Mouse (Mus musculus): ENCODE results near the gene Pdcd7. TPM values are rescaled to one million over a fixed set of nuclear protein-coding genes. Genes with fewer than 3 reads are reported as not detected.
A peak's percentile ranks its signal among the peaks of the same experiment; 100 is the strongest.

Gene Pdcd7
- 8.2 and 8.7 TPM in 2 replicates for polyA plus RNA-seq (2015; fragmentation: Nextera tagmentation; extraction: Ambion mirVana)

DNA sequence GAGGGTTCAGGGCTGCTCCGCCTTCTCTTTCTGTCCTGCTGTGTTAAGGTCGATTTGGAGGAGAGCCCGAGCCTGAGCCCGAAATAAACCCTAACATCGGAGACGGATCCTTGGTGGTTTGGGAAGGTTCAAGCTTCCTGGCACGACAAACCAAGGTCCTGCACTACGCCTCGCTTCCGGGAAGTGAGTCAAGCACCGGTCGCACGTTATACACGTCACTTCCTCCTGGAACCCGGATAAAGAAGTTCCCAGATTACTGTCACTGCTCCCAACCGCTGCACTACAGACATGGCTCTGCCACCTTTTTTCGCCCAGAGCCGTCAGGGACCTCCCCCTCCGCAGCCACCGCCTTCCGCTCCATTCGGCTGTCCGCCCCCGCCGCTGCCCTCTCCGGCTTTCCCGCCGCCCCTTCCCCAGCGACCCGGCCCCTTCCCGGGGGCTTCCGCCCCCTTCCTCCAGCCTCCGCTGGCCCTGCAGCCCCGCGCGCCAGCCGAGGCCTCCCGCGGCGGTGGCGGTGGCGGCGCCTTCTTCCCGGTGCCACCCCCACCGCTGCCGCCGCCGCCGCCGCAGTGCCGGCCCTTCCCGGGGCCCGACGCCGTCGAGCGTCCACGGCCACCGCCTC is at the start of gene Pdcd7:
Gene Pdcd7, plus strand, starts transcription at position 251 of the 622 bp plus-strand sequence.
- peak; percentile 98 for ATAC-seq (ENCODE audit: low FRiP score)
- Histone ChIP-seq H3K27me3 (0 out of 2 replicates have a peak, but pooled peaks cover 7% of the 10 kb centered on the region), H3K36me3 (no peaks in the 10 kb centered on the region), H3K4me2 (peak within 1 kb of the TSS; percentile 93), H3K27ac (peak within 1 kb of the TSS; percentile 97), H3K4me1 (replicated peaks) (peaks cover 30% of the 10 kb centered on the region), H3K9ac (peak within 1 kb of the TSS; percentile 99), H3K4me3 (peak within 1 kb of the TSS; percentile 100), H3K9me3 (no peaks in the 10 kb centered on the region)
- WGBS: 2% methylated on average over 47 of the region's 59 CpGs

DNA sequence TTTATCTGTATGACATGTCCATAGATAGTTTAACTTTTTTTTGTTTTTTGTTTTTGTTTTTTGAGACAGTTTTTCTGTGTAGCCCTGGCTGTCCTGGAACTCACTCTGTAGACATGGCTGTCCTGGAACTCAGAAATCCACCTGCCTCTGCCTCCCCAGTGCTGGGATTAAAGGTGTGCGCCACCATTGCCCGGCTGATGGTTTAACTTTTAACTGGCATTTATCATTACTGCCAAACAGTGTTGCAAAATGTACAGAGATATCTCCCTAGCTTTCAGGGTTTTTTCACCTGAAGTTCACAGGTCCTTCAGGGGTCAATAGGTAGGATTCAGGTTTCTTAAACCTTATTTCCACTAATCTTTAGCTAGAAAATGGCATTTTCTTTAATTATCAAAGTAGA is 48.8 kb upstream of the Pdcd7 start:
- no peaks in the 10 kb centered on the region for H3K27me3 ChIP-seq
- no peaks in the 10 kb centered on the region for H3K9me3 ChIP-seq
- H3K9ac ChIP-seq: no peak overlapping the region
- ATAC-seq (ENCODE audit: low FRiP score): no peak
- no peak overlapping the region for H3K27ac ChIP-seq
- H3K36me3 ChIP-seq: peaks cover 29% of the 10 kb centered on the region
- no peak overlapping the region for H3K4me3 ChIP-seq
- peaks cover 25% of the 10 kb centered on the region for H3K4me1 ChIP-seq (replicated peaks)
- no peak overlapping the region for H3K4me2 ChIP-seq
- WGBS: 97% methylated on average over 2 of the region's 2 CpGs

DNA sequence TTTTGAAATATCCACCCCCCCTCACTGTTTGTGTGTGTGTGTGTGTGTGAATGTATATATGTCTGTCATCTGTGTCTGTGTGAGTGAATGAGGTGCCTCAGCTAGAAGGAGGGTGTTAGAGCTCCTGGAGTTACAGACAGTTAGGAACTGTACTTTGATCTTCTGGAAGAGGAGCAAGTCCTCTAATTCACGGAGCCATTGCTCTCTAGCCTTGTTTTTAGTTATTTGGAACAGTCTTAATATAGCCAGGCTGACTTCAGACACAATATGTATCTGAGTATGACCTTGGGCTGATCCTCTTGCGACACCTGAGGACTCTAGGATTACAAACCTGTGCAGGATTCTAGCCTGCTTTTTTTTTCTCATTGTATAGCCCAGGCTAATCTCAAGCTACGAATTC is 47.1 kb upstream of the Pdcd7 start:
- Histone ChIP-seq H3K4me1 (replicated peaks) (peaks cover 18% of the 10 kb centered on the region), H3K36me3 (peaks cover 45% of the 10 kb centered on the region), H3K9me3 (no peaks in the 10 kb centered on the region), H3K27ac (no peak overlapping the region), H3K27me3 (no peaks in the 10 kb centered on the region), H3K9ac (no peak overlapping the region), H3K4me2 (no peak overlapping the region), H3K4me3 (no peak overlapping the region)
- WGBS: 81% methylated on average over 3 of the region's 3 CpGs
- no peak for ATAC-seq (ENCODE audit: low FRiP score)

DNA sequence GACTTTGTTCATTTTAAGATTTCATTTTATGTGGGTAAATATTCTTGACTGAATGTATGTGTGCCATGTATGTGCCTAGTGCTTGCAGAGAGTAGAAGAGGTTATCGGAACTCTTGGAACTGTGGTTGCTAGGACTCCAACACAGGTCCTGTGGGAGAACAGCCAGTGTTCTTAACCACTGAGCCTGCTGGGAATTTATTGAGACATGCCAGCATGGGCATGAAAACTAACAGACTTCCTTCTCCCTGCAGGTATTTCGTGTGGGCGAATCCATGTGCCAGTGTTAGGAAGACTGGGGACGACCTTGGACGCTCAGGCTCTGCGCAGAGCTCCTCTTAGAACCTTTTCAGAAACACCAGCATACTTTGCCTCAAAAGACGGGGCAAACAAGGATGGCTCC is 46.3 kb upstream of the Pdcd7 start:
- no peaks in the 10 kb centered on the region for H3K27me3 ChIP-seq
- no peak overlapping the region for H3K9ac ChIP-seq
- WGBS: 97% methylated on average over 7 of the region's 7 CpGs
- H3K4me1 ChIP-seq (replicated peaks): peaks cover 18% of the 10 kb centered on the region
- ATAC-seq (ENCODE audit: low FRiP score): no peak
- H3K36me3 ChIP-seq: peaks cover 52% of the 10 kb centered on the region
- no peak overlapping the region for H3K4me2 ChIP-seq
- H3K27ac ChIP-seq: no peak overlapping the region
- no peak overlapping the region for H3K4me3 ChIP-seq
- H3K9me3 ChIP-seq: no peaks in the 10 kb centered on the region

DNA sequence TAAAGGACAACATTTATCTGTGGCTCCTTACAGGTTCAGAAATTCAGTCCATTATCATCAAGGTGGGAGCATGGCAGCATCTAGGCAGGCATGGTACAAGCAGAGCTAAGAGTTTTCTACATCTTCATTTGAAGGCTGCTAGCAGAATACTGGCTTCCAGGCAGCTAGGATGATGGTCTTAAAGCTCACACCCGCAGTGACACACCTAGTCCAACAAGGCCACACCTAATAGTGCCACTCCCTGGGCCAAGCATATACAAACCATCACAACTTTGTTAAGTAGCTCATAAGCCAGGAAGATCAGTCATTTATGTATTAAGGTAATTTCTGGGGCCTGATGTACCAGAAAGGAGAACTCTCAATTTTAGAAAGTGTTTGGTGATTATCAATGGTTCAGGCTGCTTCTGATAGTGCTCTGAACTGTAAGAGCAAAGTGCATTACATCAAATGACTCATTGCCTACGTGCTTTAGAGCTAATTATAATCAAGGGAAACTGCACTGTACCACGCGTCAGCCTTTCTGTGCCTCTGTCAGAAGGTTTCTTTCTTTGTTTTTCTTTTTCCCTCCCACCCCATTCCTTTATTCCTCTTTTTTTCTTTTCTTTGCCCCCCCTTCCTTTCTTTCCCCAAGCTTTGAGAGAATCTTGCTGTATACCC is 43.4 kb upstream of the Pdcd7 start:
- Histone ChIP-seq H3K4me2 (no peak overlapping the region), H3K27me3 (no peaks in the 10 kb centered on the region), H3K36me3 (peaks cover 71% of the 10 kb centered on the region), H3K27ac (no peak overlapping the region), H3K9ac (no peak overlapping the region), H3K4me1 (replicated peaks) (no peaks in the 10 kb centered on the region), H3K4me3 (no peak overlapping the region), H3K9me3 (no peaks in the 10 kb centered on the region)
- no peak for ATAC-seq (ENCODE audit: low FRiP score)
- 95% methylated on average over 4 of the region's 4 CpGs for WGBS

DNA sequence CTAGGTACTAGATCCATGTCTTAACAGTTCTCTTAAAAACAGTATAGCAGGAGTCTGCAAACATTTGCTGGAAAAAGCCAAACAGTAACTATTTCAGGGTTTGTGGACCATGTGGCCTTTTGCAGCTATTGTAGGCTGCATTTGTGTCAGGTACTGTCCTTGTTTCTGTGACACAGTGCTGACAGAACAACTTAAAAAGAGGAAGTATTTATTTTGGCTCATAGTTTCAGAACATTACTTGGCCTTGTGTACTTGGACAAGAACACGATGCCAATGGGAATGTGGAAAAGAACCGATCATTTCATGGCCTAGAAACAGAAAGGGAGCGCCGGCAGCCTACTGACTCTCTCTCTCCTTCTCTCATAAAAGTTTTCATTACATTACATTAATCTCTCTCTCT is 42.3 kb upstream of the Pdcd7 start:
- H3K27me3 ChIP-seq: no peaks in the 10 kb centered on the region
- H3K9ac ChIP-seq: no peak overlapping the region
- no peak overlapping the region for H3K27ac ChIP-seq
- H3K36me3 ChIP-seq: peaks cover 75% of the 10 kb centered on the region
- H3K4me3 ChIP-seq: no peak overlapping the region
- H3K4me2 ChIP-seq: no peak overlapping the region
- H3K4me1 ChIP-seq (replicated peaks): no peaks in the 10 kb centered on the region
- ATAC-seq (ENCODE audit: low FRiP score): no peak
- no peaks in the 10 kb centered on the region for H3K9me3 ChIP-seq
- WGBS: 99% methylated on average over 4 of the region's 4 CpGs

DNA sequence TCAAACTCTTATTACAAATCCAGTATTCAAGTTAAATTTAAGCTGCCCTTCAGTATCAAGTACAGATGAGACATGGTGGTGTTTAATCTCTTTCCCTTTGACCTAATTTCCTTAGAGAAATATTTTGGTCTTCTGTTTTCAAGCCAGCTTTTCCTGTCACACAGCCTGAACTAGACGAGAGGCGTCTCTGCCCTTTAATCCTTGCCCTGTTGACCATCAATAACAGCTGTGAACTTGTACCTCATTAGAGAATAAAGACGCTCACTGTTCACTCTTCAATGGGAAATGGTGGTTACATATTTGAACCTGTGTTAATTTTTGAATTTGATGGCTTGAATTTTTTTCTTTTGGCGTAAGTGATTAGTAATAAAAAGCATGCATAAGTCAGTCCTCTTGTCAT is 41.6 kb upstream of the Pdcd7 start:
- H3K36me3 ChIP-seq: peaks cover 80% of the 10 kb centered on the region
- H3K4me3 ChIP-seq: no peak overlapping the region
- no peak for ATAC-seq (ENCODE audit: low FRiP score)
- no peak overlapping the region for H3K27ac ChIP-seq
- 87% methylated on average over 4 of the region's 4 CpGs for WGBS
- H3K4me2 ChIP-seq: no peak overlapping the region
- H3K4me1 ChIP-seq (replicated peaks): no peaks in the 10 kb centered on the region
- no peaks in the 10 kb centered on the region for H3K27me3 ChIP-seq
- H3K9me3 ChIP-seq: no peaks in the 10 kb centered on the region
- H3K9ac ChIP-seq: no peak overlapping the region

DNA sequence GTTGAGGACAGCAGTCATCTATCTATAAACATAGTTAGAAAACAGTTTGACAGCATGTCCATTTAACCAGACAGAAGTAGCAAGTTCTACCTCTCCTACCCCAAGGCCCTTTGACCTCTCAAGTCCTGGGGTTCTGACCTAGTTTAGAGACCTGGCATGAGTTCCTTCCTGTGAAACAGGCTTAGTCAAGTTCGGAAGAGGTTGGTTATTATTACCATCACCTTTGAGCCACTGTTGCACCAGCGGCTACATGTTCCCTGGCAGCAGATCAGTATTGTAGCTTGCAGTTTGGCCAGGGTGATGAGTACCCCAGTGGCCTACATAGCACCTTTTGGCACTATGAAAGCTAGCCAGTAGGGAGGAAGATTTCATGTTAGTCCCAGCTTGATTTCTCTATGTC is 39.2 kb upstream of the Pdcd7 start:
- Histone ChIP-seq H3K4me1 (replicated peaks) (no peaks in the 10 kb centered on the region), H3K36me3 (peaks cover 72% of the 10 kb centered on the region), H3K27me3 (no peaks in the 10 kb centered on the region), H3K9ac (no peak overlapping the region), H3K4me3 (no peak overlapping the region), H3K9me3 (no peaks in the 10 kb centered on the region), H3K4me2 (no peak overlapping the region), H3K27ac (no peak overlapping the region)
- ATAC-seq (ENCODE audit: low FRiP score): no peak
- 97% methylated on average over 2 of the region's 2 CpGs for WGBS

DNA sequence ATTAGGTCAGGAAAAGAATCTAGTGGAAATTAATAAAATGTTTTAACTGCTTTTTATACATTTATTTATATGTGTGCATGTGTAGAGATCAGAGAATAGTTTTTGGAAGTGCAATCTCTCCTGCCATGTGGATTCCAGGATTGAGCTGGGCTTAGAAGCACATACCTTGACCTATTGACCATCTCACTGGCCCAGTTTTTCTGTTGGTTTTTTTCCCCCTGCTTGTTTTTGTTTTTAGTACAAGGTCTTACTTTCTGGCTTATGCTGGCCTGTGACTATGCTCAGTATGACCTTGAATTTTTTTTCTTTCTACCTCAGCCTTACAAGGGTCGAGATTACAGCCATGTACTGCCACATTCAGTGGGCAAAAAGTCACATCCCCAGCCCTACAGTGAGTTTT is 37.9 kb upstream of the Pdcd7 start:
- H3K27ac ChIP-seq: no peak overlapping the region
- peaks cover 73% of the 10 kb centered on the region for H3K36me3 ChIP-seq
- no peak overlapping the region for H3K9ac ChIP-seq
- H3K4me1 ChIP-seq (replicated peaks): no peaks in the 10 kb centered on the region
- H3K4me3 ChIP-seq: no peak overlapping the region
- H3K4me2 ChIP-seq: no peak overlapping the region
- ATAC-seq (ENCODE audit: low FRiP score): no peak
- no peaks in the 10 kb centered on the region for H3K27me3 ChIP-seq
- 97% methylated on average over 1 of the region's 1 CpGs for WGBS
- no peaks in the 10 kb centered on the region for H3K9me3 ChIP-seq

DNA sequence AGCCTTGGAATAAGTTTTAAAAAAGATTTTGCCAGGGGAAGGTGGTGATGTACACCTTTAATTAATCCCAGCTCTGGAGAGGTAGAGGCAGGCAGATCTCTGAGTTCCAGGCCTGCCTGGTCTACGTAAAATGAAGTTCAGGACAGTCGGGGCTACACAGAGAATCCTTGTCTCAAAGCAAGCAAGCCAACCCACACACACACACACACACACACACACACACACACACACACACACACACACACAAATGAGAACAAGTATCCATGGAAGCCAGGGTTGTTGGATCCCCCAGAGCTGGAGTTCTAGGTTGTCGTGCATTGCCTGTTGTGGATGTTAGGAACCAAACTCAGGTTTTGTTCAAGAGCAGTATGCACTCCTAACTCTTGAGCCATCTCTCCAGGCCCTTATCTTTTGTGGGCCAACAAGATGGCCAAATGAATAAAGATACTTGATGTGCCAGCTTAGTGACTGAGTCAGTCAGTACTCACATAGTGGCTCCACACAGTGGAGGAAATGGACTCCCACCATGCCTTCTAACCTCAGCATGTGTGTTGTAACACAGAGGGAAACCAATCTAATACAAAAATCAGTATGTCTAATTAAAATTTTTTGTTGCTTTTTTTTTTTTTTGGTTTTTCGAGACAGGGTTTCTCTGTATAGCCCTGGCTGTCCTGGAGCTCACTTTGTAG is 33.1 kb upstream of the Pdcd7 start:
- ATAC-seq (ENCODE audit: low FRiP score): no peak
- H3K36me3 ChIP-seq: peaks cover 60% of the 10 kb centered on the region
- WGBS: 97% methylated on average over 4 of the region's 4 CpGs

DNA sequence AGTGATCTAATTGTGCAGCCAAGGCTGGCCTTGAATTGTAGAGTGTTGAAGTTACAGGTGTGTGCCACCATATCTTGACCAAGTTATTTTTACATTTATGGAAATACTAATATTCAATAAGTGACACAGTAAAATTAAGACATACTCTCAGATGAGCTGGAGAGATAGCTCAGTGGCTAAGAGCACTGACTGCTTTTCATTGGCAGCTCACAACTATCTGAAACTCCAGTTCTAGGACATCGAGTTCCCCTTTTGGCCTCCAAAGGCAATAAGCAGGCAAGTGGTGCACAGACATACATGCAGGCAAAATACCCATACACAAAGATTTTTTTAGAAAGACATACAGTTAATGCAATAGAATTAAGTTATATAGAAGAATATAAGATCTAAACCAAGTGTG is 32.1 kb upstream of the Pdcd7 start:
- Histone ChIP-seq H3K9ac (no peak overlapping the region), H3K4me2 (no peak overlapping the region), H3K36me3 (peaks cover 59% of the 10 kb centered on the region), H3K9me3 (no peaks in the 10 kb centered on the region), H3K4me3 (no peak overlapping the region), H3K27ac (no peak overlapping the region), H3K27me3 (no peaks in the 10 kb centered on the region), H3K4me1 (replicated peaks) (no peaks in the 10 kb centered on the region)
- no peak for ATAC-seq (ENCODE audit: low FRiP score)
- WGBS: 95% methylated on average over 1 of the region's 1 CpGs

More for the DNA sequence above, 33.1 kb upstream of the Pdcd7 start:
- no peak overlapping the region for H3K4me3 ChIP-seq
- H3K27ac ChIP-seq: no peak overlapping the region
- no peak overlapping the region for H3K4me2 ChIP-seq
- H3K9me3 ChIP-seq: no peaks in the 10 kb centered on the region
- H3K27me3 ChIP-seq: no peaks in the 10 kb centered on the region
- H3K4me1 ChIP-seq (replicated peaks): no peaks in the 10 kb centered on the region
- no peak overlapping the region for H3K9ac ChIP-seq

DNA sequence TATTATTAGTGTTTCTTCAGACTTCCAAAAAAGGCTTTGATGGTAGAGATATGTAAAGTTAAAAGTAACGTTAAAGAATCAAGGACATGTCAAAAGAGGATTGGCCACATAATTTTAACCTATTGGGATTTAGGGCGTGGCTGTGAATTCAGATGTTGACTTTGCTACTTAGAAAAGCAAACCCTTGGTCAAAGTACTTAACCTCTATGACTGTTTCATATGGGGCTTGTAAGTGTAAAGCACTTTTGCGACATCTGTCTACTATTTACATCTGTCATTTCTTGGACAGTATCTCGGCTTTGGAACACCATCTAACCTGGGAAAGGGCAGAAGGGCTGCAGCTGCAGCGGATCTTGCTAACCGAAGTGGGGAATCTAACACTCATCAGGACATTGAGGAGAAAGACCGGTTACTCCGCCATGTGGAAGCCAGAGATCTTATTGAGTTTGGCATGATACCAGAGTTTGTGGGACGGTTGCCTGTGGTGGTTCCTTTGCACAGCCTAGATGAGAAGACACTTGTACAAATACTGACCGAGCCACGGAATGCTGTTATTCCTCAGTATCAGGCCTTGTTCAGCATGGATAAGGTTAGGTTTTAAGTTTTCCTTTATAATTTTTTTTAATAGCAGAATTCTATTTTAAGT is 23.5 kb upstream of the Pdcd7 start:
- no peak overlapping the region for H3K27ac ChIP-seq
- no peak overlapping the region for H3K9ac ChIP-seq
- H3K36me3 ChIP-seq: peaks cover 70% of the 10 kb centered on the region
- no peak overlapping the region for H3K4me2 ChIP-seq
- H3K4me3 ChIP-seq: no peak overlapping the region
- H3K4me1 ChIP-seq (replicated peaks): no peaks in the 10 kb centered on the region
- WGBS: 93% methylated on average over 11 of the region's 11 CpGs
- H3K27me3 ChIP-seq: no peaks in the 10 kb centered on the region
- no peak for ATAC-seq (ENCODE audit: low FRiP score)
- H3K9me3 ChIP-seq: no peaks in the 10 kb centered on the region

Data from hindbrain, embryonic 13.5 days (tissue).